Mouse (Mus musculus): ENCODE results near the gene Olfr1061.
"Not testable (repeated sequence)": the region's sequence is repeated elsewhere in the genome, so short reads cannot be mapped to it uniquely, and the experiment has no call there.

Gene Olfr1061

GRCm38 (mm10) chr2:86413950-86414349 lies at the start of gene Olfr1061:
TSS of gene Olfr1061 (minus strand) at chr2:86414050.
- DNase-seq: no peak

- no peak for DNase-seq
Observed at GRCm38 (mm10) chr2:86460434-86460833, 46.6 kb upstream of the Olfr1061 start.

GRCm38 (mm10) chr2:86456169-86456568 lies 42.3 kb upstream of the Olfr1061 start, which contains the start of gene Olfr1066:
TSS of gene Olfr1066 (minus strand) at chr2:86456269.
- no peak for DNase-seq

GRCm38 (mm10) chr2:86450491-86450890 lies 36.6 kb upstream of the Olfr1061 start, which contains the start of gene Olfr1065:
TSS of gene Olfr1065 (minus strand) at chr2:86450591.
- not testable (repeated sequence) for DNase-seq

- DNase-seq: not testable (repeated sequence)
Observed at GRCm38 (mm10) chr2:86442101-86442500, 28.3 kb upstream of the Olfr1061 start.

- DNase-seq: not testable (repeated sequence)
Observed at GRCm38 (mm10) chr2:86428511-86428910, 14.7 kb upstream of the Olfr1061 start.

- DNase-seq: not testable (repeated sequence)
Observed at GRCm38 (mm10) chr2:86426649-86427048, 12.8 kb upstream of the Olfr1061 start, which contains the start of gene Olfr1062. TSS of gene Olfr1062 (minus strand) at chr2:86426749.

- no peak for DNase-seq
Observed at GRCm38 (mm10) chr2:86395114-86395513, 18.7 kb downstream of the Olfr1061 start.

- not testable (repeated sequence) for DNase-seq
Observed at GRCm38 (mm10) chr2:86388461-86388860, 25.4 kb downstream of the Olfr1061 start, which contains the start of gene Olfr1058. TSS of gene Olfr1058 (minus strand) at chr2:86388561.

- no peak for DNase-seq
Observed at GRCm38 (mm10) chr2:86378293-86378692, 35.6 kb downstream of the Olfr1061 start, which contains the start of gene Olfr1057. TSS of gene Olfr1057 (minus strand) at chr2:86378393.

GRCm38 (mm10) chr2:86366342-86366741 lies 47.5 kb downstream of the Olfr1061 start:
- DNase-seq: not testable (repeated sequence)

All from cerebellum, adult 18-20 months (tissue).